Mouse (Mus musculus) erythroblast, embryonic 14.5 days (primary cell): ENCODE data around the gene Ism1.

Source experiments
- GATA1 ChIP-seq: IDR thresholded peaks from 2 replicates; pipeline ENCODE4 v1.6.1; 2012; ENCODE audit warnings: low read length, inconsistent platforms, mixed read lengths
- TAL1 ChIP-seq: IDR thresholded peaks from 3 replicates; pipeline ENCODE4 v1.6.1; 2012; ENCODE audit warnings: low read length, inconsistent platforms, mixed read lengths

- no peak for TF ChIP-seq GATA1
- no peak for TF ChIP-seq TAL1
These were observed 79.0 kb downstream of the Ism1 start for GRCm38 (mm10) chr2:139757021-139757420.
